Mouse (Mus musculus) ES-E14 (cell line): ENCODE measurements around the gene Adora3. TPM values are rescaled to one million over a fixed set of nuclear protein-coding genes. Genes with fewer than 3 reads are reported as not detected.

Source experiments
- DNase-seq: peaks from one replicate; pipeline ENCODE4 v3.0.0-alpha.2; 2013; ENCODE audit warnings: low read depth, low spot score
- H3K27ac ChIP-seq: 2 replicates; pipeline ENCODE4 v1.5.1; 2012; ENCODE audit warnings: low read depth, mild to moderate bottlenecking, low read length, moderate library complexity, mixed read lengths; ENCODE audit not compliant: poor library complexity, insufficient read depth, severe bottlenecking
- H3K36me3 ChIP-seq: 2 replicates; pipeline ENCODE4 v1.6.1; 2012; ENCODE audit warnings: mild to moderate bottlenecking, low read length, moderate library complexity, mixed read lengths; ENCODE audit not compliant: control insufficient read depth, poor library complexity, insufficient read depth, severe bottlenecking
- H3K4me1 ChIP-seq, 2 experiments: fragments of 150-350 bp in 1 of 2; sonication (generic) in 1 of 2; 2 replicates each; pipeline ENCODE4 v1.6.1; 2012; ENCODE audit warnings: low read length in 2 of 2, mild to moderate bottlenecking in 1 of 2, mixed read lengths in 1 of 2; ENCODE audit not compliant: control insufficient read depth in 2 of 2, insufficient read depth in 2 of 2, poor library complexity in 1 of 2
- H3K4me3 ChIP-seq, 2 experiments: fragments of 150-350 bp in 1 of 2; sonication (generic) in 1 of 2; 2 replicates each; pipeline ENCODE4 v1.5.1; 2012; ENCODE audit warnings: low read length in 2 of 2, low read depth in 1 of 2, mild to moderate bottlenecking in 1 of 2, mixed read lengths in 1 of 2; ENCODE audit not compliant: insufficient read depth in 1 of 2, poor library complexity in 1 of 2, severe bottlenecking in 1 of 2
- H3K9ac ChIP-seq: 2 replicates; pipeline ENCODE4 v1.6.1; 2012; ENCODE audit warnings: low read depth, mild to moderate bottlenecking, low read length, mixed read lengths; ENCODE audit not compliant: poor library complexity, insufficient read depth, severe bottlenecking
- H3K9me3 ChIP-seq: fragments of 150-350 bp; sonication (generic); 2 replicates; pipeline ENCODE4 v1.6.1; 2012; ENCODE audit warnings: low read depth, mild to moderate bottlenecking, low read length; ENCODE audit not compliant: control insufficient read depth, insufficient read depth
- CHD2 ChIP-seq: IDR thresholded peaks from 2 replicates; pipeline ENCODE4 v1.6.1; 2014; ENCODE audit warnings: mild to moderate bottlenecking, low read depth, low read length, inconsistent platforms
- HCFC1 ChIP-seq: IDR thresholded peaks from 2 replicates; pipeline ENCODE4 v1.6.1; 2012; ENCODE audit warnings: low read length, inconsistent platforms, borderline replicate concordance; ENCODE audit not compliant: insufficient read depth
- MAFK ChIP-seq: IDR thresholded peaks from 2 replicates; pipeline ENCODE4 v1.6.1; 2014; ENCODE audit warnings: mild to moderate bottlenecking, low read depth, low read length, inconsistent platforms; ENCODE audit not compliant: insufficient read depth
- ZC3H11A ChIP-seq: IDR thresholded peaks from 2 replicates; pipeline ENCODE4 v1.6.1; 2012; ENCODE audit warnings: low read depth, mild to moderate bottlenecking, inconsistent platforms, low read length, borderline replicate concordance
- ZNF384 ChIP-seq: IDR thresholded peaks from 2 replicates; pipeline ENCODE4 v1.6.1; 2012; ENCODE audit warnings: low read depth, low read length, inconsistent platforms
- in situ Hi-C, 2 experiments: fragments of 600-800 bp; cut with MboI; formaldehyde crosslinking; loops; one replicate each; pipeline ENCODE4 v1.15.1; 2025; ENCODE audit warnings: low sequenced_read_pairs in 2 of 2, inconsistent platforms in 1 of 2; ENCODE audit not compliant: unreplicated experiment in 2 of 2
- total RNA-seq: library from RNA; depleted of rRNA; stranded (reverse); fragments of 300-350 nt; gene quantifications from 2 replicates; pipeline ENCODE4 v1.2.3, GENCODE M21; 2012

Adora3 gene
- total RNA-seq, 1 experiment: not detected

GRCm38 (mm10) chr3:105877252-105877803, 6.7 kb downstream of the Adora3 start:
- Histone ChIP-seq H3K9ac (no peak overlapping the region), H3K4me3 (no peak overlapping the region), H3K9me3 (no peaks in the 10 kb centered on the region), H3K4me1 (no peaks in the 10 kb centered on the region), H3K27ac (no peak overlapping the region), H3K36me3 (no peaks in the 10 kb centered on the region)
- in situ Hi-C loops: no loop called here
- no peak for DNase-seq
- no peak for TF ChIP-seq CHD2

DNA sequence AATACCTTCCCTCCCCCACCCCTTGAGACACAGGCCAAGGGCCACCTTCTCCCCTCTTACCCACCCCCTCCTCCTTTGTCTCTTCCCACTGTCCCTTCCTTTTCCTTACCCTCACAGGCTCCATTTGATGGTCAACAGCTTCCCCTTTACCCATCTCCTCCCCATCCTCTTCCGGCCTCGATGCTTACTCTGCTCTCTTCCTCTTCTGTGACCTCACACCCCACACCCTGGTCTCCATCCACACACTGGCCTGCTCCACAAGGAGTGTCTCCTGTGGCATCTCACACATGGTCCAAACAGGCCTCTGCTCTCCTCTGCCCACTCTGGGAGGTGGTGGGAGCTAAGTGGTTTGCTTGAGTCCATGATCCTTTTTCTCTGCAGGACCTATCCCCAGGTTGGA, 7.3 kb downstream of the Adora3 start:
- no peaks in the 10 kb centered on the region for H3K36me3 ChIP-seq
- no peaks in the 10 kb centered on the region for H3K9me3 ChIP-seq
- H3K9ac ChIP-seq: no peak overlapping the region
- TF ChIP-seq CHD2: no peak
- TF ChIP-seq MAFK: no peak
- TF ChIP-seq ZC3H11A: no peak
- TF ChIP-seq ZNF384: no peak
- TF ChIP-seq HCFC1: no peak
- in situ Hi-C loops: no loop called here
- DNase-seq: no peak
- H3K4me1 ChIP-seq: no peaks in the 10 kb centered on the region
- no peak overlapping the region for H3K4me3 ChIP-seq
- H3K27ac ChIP-seq: no peak overlapping the region

GRCm38 (mm10) chr3:105878751-105879150, 8.1 kb downstream of the Adora3 start:
- DNase-seq: no peak
- Histone ChIP-seq H3K4me3 (no peak overlapping the region), H3K27ac (no peak overlapping the region), H3K9ac (no peak overlapping the region), H3K9me3 (no peaks in the 10 kb centered on the region), H3K36me3 (no peaks in the 10 kb centered on the region), H3K4me1 (no peaks in the 10 kb centered on the region)
- no peak for TF ChIP-seq ZC3H11A
- in situ Hi-C loops: no loop called here

DNA sequence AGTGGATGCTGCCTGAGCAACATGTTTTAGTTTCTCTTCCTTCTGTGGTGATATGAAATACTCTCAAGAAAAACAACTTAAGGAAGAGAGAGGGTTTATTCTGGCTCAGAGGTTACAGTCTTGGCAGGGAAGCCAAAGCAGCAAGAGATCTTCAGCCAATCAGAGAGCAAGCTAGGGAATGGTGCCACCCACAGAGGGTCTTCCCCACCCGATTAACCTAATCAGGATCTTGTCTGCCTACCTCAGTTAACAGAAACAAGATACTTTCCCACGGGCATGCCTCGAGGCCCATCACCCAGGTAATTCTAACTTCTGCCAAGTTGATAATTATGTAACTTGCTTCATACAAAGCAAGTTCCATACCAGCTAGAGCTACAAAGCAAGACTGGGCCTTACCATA, 9.8 kb downstream of the Adora3 start:
- DNase-seq: no peak
- H3K4me3 ChIP-seq: no peak overlapping the region
- H3K9me3 ChIP-seq: no peaks in the 10 kb centered on the region
- H3K9ac ChIP-seq: no peak overlapping the region
- in situ Hi-C loops: no loop called here
- no peaks in the 10 kb centered on the region for H3K36me3 ChIP-seq
- TF ChIP-seq HCFC1: no peak
- TF ChIP-seq ZNF384: no peak
- no peak for TF ChIP-seq ZC3H11A
- no peak for TF ChIP-seq CHD2
- no peak for TF ChIP-seq MAFK
- no peak overlapping the region for H3K27ac ChIP-seq
- no peaks in the 10 kb centered on the region for H3K4me1 ChIP-seq

GRCm38 (mm10) chr3:105882105-105882504, 11.4 kb downstream of the Adora3 start:
- in situ Hi-C loops: no loop called here
- no peak for DNase-seq
- TF ChIP-seq ZNF384: no peak
- no peak for TF ChIP-seq ZC3H11A
- TF ChIP-seq MAFK: no peak
- TF ChIP-seq HCFC1: no peak
- no peak for TF ChIP-seq CHD2
- H3K4me3 ChIP-seq: no peak overlapping the region
- no peaks in the 10 kb centered on the region for H3K4me1 ChIP-seq
- no peak overlapping the region for H3K9ac ChIP-seq
- H3K9me3 ChIP-seq: no peaks in the 10 kb centered on the region
- H3K36me3 ChIP-seq: no peaks in the 10 kb centered on the region
- no peak overlapping the region for H3K27ac ChIP-seq
